Mouse (Mus musculus) layer of hippocampus, adult 9-11 months (tissue): ENCODE data around the gene Them7.

Experiments used
- DNase-seq: peaks from one replicate; pipeline ENCODE4 v3.0.0; 2022

The Them7 gene

GRCm38 (mm10) chr2:105224134-105224986, at the start of gene Them7:
Them7 (plus strand) TSS chr2:105224320.
- DNase-seq: no peak

GRCm38 (mm10) chr2:105178871-105179270, 45.2 kb upstream of the Them7 start:
- no peak for DNase-seq

- DNase-seq: no peak
Measured at GRCm38 (mm10) chr2:105182501-105182900, 41.6 kb upstream of the Them7 start.

GRCm38 (mm10) chr2:105185140-105185539, 39.0 kb upstream of the Them7 start:
- DNase-seq: no peak

GRCm38 (mm10) chr2:105185768-105186529, 38.2 kb upstream of the Them7 start:
- no peak for DNase-seq

- DNase-seq: no peak
Measured at GRCm38 (mm10) chr2:105186591-105186990, 37.5 kb upstream of the Them7 start.

- no peak for DNase-seq
Measured at GRCm38 (mm10) chr2:105188182-105188581, 35.9 kb upstream of the Them7 start.

- no peak for DNase-seq
Measured at GRCm38 (mm10) chr2:105189352-105189751, 34.8 kb upstream of the Them7 start.

- DNase-seq: no peak
Measured at GRCm38 (mm10) chr2:105200152-105200551, 24.0 kb upstream of the Them7 start.

GRCm38 (mm10) chr2:105206563-105207174, 17.5 kb upstream of the Them7 start:
- DNase-seq: no peak

- no peak for DNase-seq
Measured at GRCm38 (mm10) chr2:105212839-105213238, 11.3 kb upstream of the Them7 start.

GRCm38 (mm10) chr2:105215914-105216313, 8.2 kb upstream of the Them7 start:
- no peak for DNase-seq

GRCm38 (mm10) chr2:105219229-105219628, 4.9 kb upstream of the Them7 start:
- no peak for DNase-seq

GRCm38 (mm10) chr2:105219664-105220063, 4.5 kb upstream of the Them7 start:
- DNase-seq: no peak

- DNase-seq: no peak
Measured at GRCm38 (mm10) chr2:105220738-105221303, 3.3 kb upstream of the Them7 start.

GRCm38 (mm10) chr2:105223606-105224005, 514 bp upstream of the Them7 start:
- DNase-seq: no peak

- no peak for DNase-seq
Measured at GRCm38 (mm10) chr2:105224987-105225375, 861 bp downstream of the Them7 start.

- DNase-seq: no peak
Measured at GRCm38 (mm10) chr2:105226297-105226958, 2.3 kb downstream of the Them7 start.

GRCm38 (mm10) chr2:105228416-105228815, 4.3 kb downstream of the Them7 start:
- no peak for DNase-seq

GRCm38 (mm10) chr2:105230333-105230732, 6.2 kb downstream of the Them7 start:
- DNase-seq: no peak

- DNase-seq: no peak
Measured at GRCm38 (mm10) chr2:105232386-105232785, 8.3 kb downstream of the Them7 start.

- no peak for DNase-seq
Measured at GRCm38 (mm10) chr2:105234278-105234677, 10.2 kb downstream of the Them7 start.
